Mouse (Mus musculus) cortical plate, adult 2 months (tissue): Measurements from ENCODE around the gene Syne1.

Experiments used
- CTCF ChIP-seq: fragments of 200-500 bp; IDR thresholded peaks from 2 replicates; pipeline ENCODE4 v1.5.1; 2011; ENCODE audit warnings: mild to moderate bottlenecking, control low read depth, low read length; ENCODE audit not compliant: insufficient read depth; ENCODE audit errors: extremely low read depth
- POLR2A ChIP-seq: fragments of 200-500 bp; IDR thresholded peaks from 2 replicates; pipeline ENCODE4 v1.6.1; 2011; ENCODE audit warnings: mild to moderate bottlenecking, low read length, control low read depth; ENCODE audit not compliant: insufficient read depth; ENCODE audit errors: extremely low read depth

DNA sequence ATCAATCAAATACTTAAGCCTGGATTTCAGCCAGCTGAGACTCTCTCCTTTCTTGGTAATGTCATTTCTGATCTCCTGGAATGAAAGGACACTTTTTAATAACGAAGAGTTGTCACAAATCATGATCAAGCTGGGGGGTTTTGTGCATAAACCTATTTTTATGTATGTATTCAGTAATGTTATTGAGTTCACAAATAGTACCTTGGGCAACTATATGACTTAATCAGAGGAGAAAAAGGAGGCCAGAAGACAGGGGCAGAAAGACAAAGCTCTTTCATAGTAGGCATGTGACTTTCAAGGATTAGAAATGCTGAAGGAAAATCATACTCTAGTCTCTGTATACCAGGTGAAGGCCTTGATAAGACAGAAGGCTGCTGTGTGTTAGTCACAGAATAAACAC is 204.4 kb downstream of the Syne1 start:
- TF ChIP-seq CTCF: no peak
- TF ChIP-seq POLR2A: no peak
